Mouse (Mus musculus) lung, postnatal 0 days (tissue): ENCODE measurements around the gene Smarcad1.

Experiments
- CTCF ChIP-seq: IDR thresholded peaks from 2 replicates; pipeline ENCODE4 v1.5.1; 2016; ENCODE audit warnings: antibody characterized with exemption, mild to moderate bottlenecking
- EP300 ChIP-seq: IDR thresholded peaks from 2 replicates; pipeline ENCODE4 v1.6.1; 2016; ENCODE audit warnings: antibody characterized with exemption, mild to moderate bottlenecking, control low read depth

GRCm38 (mm10) chr6:65035469-65035868, 6.9 kb upstream of the Smarcad1 start:
- TF ChIP-seq EP300 (no peak), CTCF (no peak)
